ENCODE assay signal across 24 mouse cellular contexts in genomic region chr10:21237000-21237399, GRCm38 (mm10). TPM values are rescaled to one million over a fixed set of nuclear protein-coding genes. Genes with fewer than 3 reads are reported as not detected.
DNase-seq lines count a peak whose midpoint lies in the region; ATAC-seq and TF ChIP-seq lines count a peak whose summit lies in the region.
"Had no signal": no experiment of that assay in that cellular context is flagged by ENCODE, and none has a peak within 500 bp of the region (broad histone marks: within the 10 kb centered on the region; RNA-seq: fewer than 3 reads in every experiment).

No protein-coding gene starts in this region.

- no peaks in the 10 kb centered on the region for H3K27me3 ChIP-seq in forebrain, embryonic 13.5 days
- no peaks in the 10 kb centered on the region for H3K27me3 ChIP-seq in forebrain, embryonic 10.5 days (ENCODE audit: poor library complexity, severe bottlenecking)
- no peaks in the 10 kb centered on the region for H3K27me3 ChIP-seq in midbrain, embryonic 13.5 days
- no peaks in the 10 kb centered on the region for H3K27me3 ChIP-seq in midbrain, embryonic 15.5 days (replicated peaks)
- H3K27me3 ChIP-seq in spleen, adult 2 months (ENCODE audit: control insufficient read depth, insufficient read depth, low read length): no peaks in the 10 kb centered on the region
- H3K27me3 ChIP-seq: heart, embryonic 12.5 days; heart, embryonic 15.5 days; hindbrain, embryonic 13.5 days had no signal

- H3K36me3 ChIP-seq in forebrain, embryonic 13.5 days (ENCODE audit: poor library complexity, severe bottlenecking): no peaks in the 10 kb centered on the region
- no peaks in the 10 kb centered on the region for H3K36me3 ChIP-seq in forebrain, embryonic 10.5 days (replicated peaks)
- no peaks in the 10 kb centered on the region for H3K36me3 ChIP-seq in midbrain, embryonic 13.5 days
- H3K36me3 ChIP-seq in midbrain, embryonic 15.5 days (replicated peaks): no peaks in the 10 kb centered on the region
- H3K36me3 ChIP-seq in spleen, adult 2 months (ENCODE audit: control insufficient read depth, insufficient read depth, low read length): no peaks in the 10 kb centered on the region
- H3K36me3 ChIP-seq: heart, embryonic 12.5 days; heart, embryonic 15.5 days; hindbrain, embryonic 10.5 days; hindbrain, embryonic 13.5 days had no signal

- no peak overlapping the region for H3K4me3 ChIP-seq in forebrain, embryonic 13.5 days
- H3K4me3 ChIP-seq in forebrain, embryonic 10.5 days: no peak overlapping the region
- H3K4me3 ChIP-seq in midbrain, embryonic 13.5 days (replicated peaks): no peak overlapping the region
- H3K4me3 ChIP-seq in midbrain, embryonic 15.5 days: no peak overlapping the region
- no peak overlapping the region for H3K4me3 ChIP-seq in spleen, adult 2 months (ENCODE audit: extremely low read depth, insufficient read depth, insufficient read length)
- H3K4me3 ChIP-seq: heart, embryonic 12.5 days; heart, embryonic 15.5 days; hindbrain, embryonic 10.5 days; hindbrain, embryonic 13.5 days had no signal

- WGBS in forebrain, embryonic 13.5 days: 51% methylated on average over 1 of the region's 1 CpGs
- WGBS in forebrain, embryonic 10.5 days: 85% methylated on average over 1 of the region's 1 CpGs
- WGBS in midbrain, embryonic 13.5 days: 33% methylated on average over 1 of the region's 1 CpGs
- 38% methylated on average over 1 of the region's 1 CpGs for WGBS in midbrain, embryonic 15.5 days
- 90% methylated on average over 1 of the region's 1 CpGs for WGBS in spleen, adult 2 months

- H3K9ac ChIP-seq in forebrain, embryonic 13.5 days: no peak overlapping the region
- no peak overlapping the region for H3K9ac ChIP-seq in midbrain, embryonic 13.5 days (replicated peaks)
- H3K9ac ChIP-seq in midbrain, embryonic 15.5 days: no peak overlapping the region
- H3K9ac ChIP-seq: forebrain, postnatal 0 days; heart, embryonic 12.5 days; heart, embryonic 15.5 days; hindbrain, embryonic 13.5 days had no signal

- no peaks in the 10 kb centered on the region for H3K4me1 ChIP-seq in forebrain, embryonic 13.5 days
- no peaks in the 10 kb centered on the region for H3K4me1 ChIP-seq in forebrain, embryonic 10.5 days
- H3K4me1 ChIP-seq in midbrain, embryonic 13.5 days (replicated peaks): peaks cover 4% of the 10 kb centered on the region; the same call in 1 of the 2 replicates
- 0 out of 2 replicates have a peak, but pooled peaks cover 2% of the 10 kb centered on the region for H3K4me1 ChIP-seq in midbrain, embryonic 15.5 days
- H3K4me1 ChIP-seq in spleen, adult 2 months (ENCODE audit: control insufficient read depth, insufficient read depth, insufficient read length): peaks cover 11% of the 10 kb centered on the region
- H3K4me1 ChIP-seq: heart, embryonic 15.5 days; hindbrain, embryonic 10.5 days; hindbrain, embryonic 13.5 days had no signal

- TF ChIP-seq POLR2A in spleen, adult 2 months (IDR thresholded peaks at IDR 0.05; ENCODE audit: low read depth, low read length): no peak

- ATAC-seq in forebrain, embryonic 13.5 days: 0 out of 2 replicates have a peak, but pooled peaks have one; percentile 51
- ATAC-seq in midbrain, embryonic 13.5 days: peak; percentile 71; the same call in 1 of the 2 replicates
- no peak; the same call in 1 of the 2 replicates for ATAC-seq in midbrain, embryonic 15.5 days (replicated peaks)
- ATAC-seq: activated CD4-positive, CD25-positive, alpha-beta regulatory T cell, adult 4 months; forebrain, postnatal 0 days; hindbrain, embryonic 16.5 days had no signal

- no peaks in the 10 kb centered on the region for H3K9me3 ChIP-seq in forebrain, embryonic 13.5 days (replicated peaks)
- H3K9me3 ChIP-seq in forebrain, embryonic 10.5 days: no peaks in the 10 kb centered on the region
- no peaks in the 10 kb centered on the region for H3K9me3 ChIP-seq in midbrain, embryonic 13.5 days
- no peaks in the 10 kb centered on the region for H3K9me3 ChIP-seq in midbrain, embryonic 15.5 days
- H3K9me3 ChIP-seq: heart, embryonic 12.5 days; heart, embryonic 15.5 days; hindbrain, embryonic 10.5 days; hindbrain, embryonic 13.5 days had no signal

- H3K27ac ChIP-seq in forebrain, embryonic 13.5 days: no peak overlapping the region
- no peak overlapping the region for H3K27ac ChIP-seq in forebrain, embryonic 10.5 days
- H3K27ac ChIP-seq in midbrain, embryonic 13.5 days: no peak overlapping the region
- H3K27ac ChIP-seq in midbrain, embryonic 15.5 days: no peak overlapping the region
- peak overlapping the region; percentile 45; the same call in 1 of the 2 replicates for H3K27ac ChIP-seq in spleen, adult 2 months (ENCODE audit: insufficient read depth, low read length)
- H3K27ac ChIP-seq: heart, embryonic 15.5 days; hindbrain, embryonic 10.5 days; hindbrain, embryonic 13.5 days had no signal

- no peak for DNase-seq in forebrain, embryonic 10.5 days (ENCODE audit: extremely low spot score, low spot score)
- DNase-seq in spleen, adult 2 months (ENCODE audit: low read depth in 1 of 2, low spot score in 2 of 2): no peak
- no peak for DNase-seq in spleen, postnatal 10 days (ENCODE audit: low spot score in 2 of 2)
- DNase-seq in thymus, postnatal 4 days: peak; percentile 16
- DNase-seq in thymus, adult 18-20 months: no peak
- DNase-seq: adrenal gland, adult 8-10 months; adrenal gland, postnatal 25 days; cerebellum, adult 18-20 months; cerebellum, adult 9-10 months; cerebellum, postnatal 14 days; forebrain, postnatal 0 days; gastrocnemius, postnatal 25 days; heart, adult 18-20 months; heart, postnatal 10 days; heart, postnatal 36 days had no signal

- no peak for TF ChIP-seq CTCF in spleen, adult 2 months (IDR thresholded peaks at IDR 0.05; ENCODE audit: extremely low read depth, insufficient read depth, insufficient read length, insufficient replicate concordance)

- no peak overlapping the region for H3K4me2 ChIP-seq in forebrain, embryonic 13.5 days
- no peak overlapping the region for H3K4me2 ChIP-seq in midbrain, embryonic 13.5 days (replicated peaks)
- H3K4me2 ChIP-seq in midbrain, embryonic 15.5 days: no peak overlapping the region
- H3K4me2 ChIP-seq: heart, embryonic 12.5 days; heart, embryonic 15.5 days; hindbrain, embryonic 13.5 days had no signal

RNA-seq across cellular contexts. Expression of gene Hbs1l, which starts 58.8 kb away (rescaled TPM):
- polyA plus RNA-seq in forebrain, embryonic 13.5 days (2015; fragmentation: Nextera tagmentation; extraction: Ambion mirVana): 108 and 120 TPM in 2 replicates
- 127 and 138 TPM in 2 replicates for polyA plus RNA-seq in forebrain, embryonic 10.5 days (2016; fragmentation: Nextera tagmentation; extraction: Ambion mirVana)
- polyA plus RNA-seq in midbrain, embryonic 13.5 days (2015; fragmentation: Nextera tagmentation; extraction: Ambion mirVana): 104 and 112 TPM in 2 replicates
- polyA plus RNA-seq in midbrain, embryonic 15.5 days (2015; fragmentation: Nextera tagmentation; extraction: Ambion mirVana): 84.8 and 91.5 TPM in 2 replicates
- 7.6 and 9.3 TPM in 2 replicates for polyA plus RNA-seq in spleen, adult 2 months (2012; rRNA removed)
